Mouse (Mus musculus): ENCODE measurements around the gene Arf6.
"Not testable (repeated sequence)": the region's sequence is repeated elsewhere in the genome, so short reads cannot be mapped to it uniquely, and the experiment has no call there.

The Arf6 gene

GRCm38 (mm10) chr12:69371854-69372671 is at the start of gene Arf6, which contains the start of gene Gm9887:
TSS of gene Arf6 (plus strand) at chr12:69372150.
TSS of gene Gm9887 (minus strand) at chr12:69372458.
- DNase-seq (ENCODE audit: low spot score): peak; percentile 96

GRCm38 (mm10) chr12:69331187-69331586 is 40.8 kb upstream of the Arf6 start:
- DNase-seq (ENCODE audit: low spot score): no peak

GRCm38 (mm10) chr12:69332147-69332546 is 39.8 kb upstream of the Arf6 start:
- DNase-seq (ENCODE audit: low spot score): no peak

DNA sequence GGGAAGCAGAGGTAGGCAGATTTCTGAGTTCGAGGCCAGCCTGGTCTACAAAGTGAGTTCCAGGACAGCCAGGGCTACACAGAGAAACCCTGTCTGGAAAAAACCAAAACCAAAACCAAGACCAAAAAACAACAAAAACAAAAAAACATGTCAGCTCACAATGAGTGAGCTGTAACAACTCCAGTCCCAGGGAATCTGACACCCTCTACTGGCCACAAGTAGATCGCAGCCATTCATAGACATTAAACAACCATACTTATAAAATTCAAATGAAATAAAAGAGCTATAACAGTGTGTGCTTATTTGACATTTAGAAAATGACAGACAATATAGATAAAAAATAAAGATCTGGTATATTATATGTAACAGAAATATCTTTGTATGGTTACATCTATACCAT is 38.4 kb upstream of the Arf6 start:
- peak; percentile 44 for DNase-seq (ENCODE audit: low spot score)

DNA sequence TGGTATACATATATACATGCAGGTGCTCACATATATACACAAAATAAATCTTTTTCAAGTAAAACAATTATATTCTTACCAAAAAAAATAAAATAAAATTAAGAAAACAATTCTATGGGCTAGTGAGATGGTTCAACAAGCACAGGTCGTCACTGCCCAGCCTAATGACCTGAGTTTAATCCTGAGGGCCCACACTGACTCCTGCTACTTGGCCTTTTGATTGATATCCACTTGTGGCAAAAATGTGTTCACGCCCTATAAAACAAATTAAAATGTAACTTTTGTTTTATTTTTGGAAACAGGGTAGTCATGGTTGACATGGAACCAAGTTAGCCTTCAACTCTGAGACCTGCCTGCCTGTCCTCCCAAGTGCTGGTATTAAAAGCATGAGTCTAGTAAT is 22.0 kb upstream of the Arf6 start:
- no peak for DNase-seq (ENCODE audit: low spot score)

GRCm38 (mm10) chr12:69351685-69352084 is 20.3 kb upstream of the Arf6 start:
- no peak for DNase-seq (ENCODE audit: low spot score)

GRCm38 (mm10) chr12:69356546-69357299 is 15.2 kb upstream of the Arf6 start, which contains the start of gene Nemf:
TSS of gene Nemf (minus strand) at chr12:69357165.
- peak; percentile 89 for DNase-seq (ENCODE audit: low spot score)

DNA sequence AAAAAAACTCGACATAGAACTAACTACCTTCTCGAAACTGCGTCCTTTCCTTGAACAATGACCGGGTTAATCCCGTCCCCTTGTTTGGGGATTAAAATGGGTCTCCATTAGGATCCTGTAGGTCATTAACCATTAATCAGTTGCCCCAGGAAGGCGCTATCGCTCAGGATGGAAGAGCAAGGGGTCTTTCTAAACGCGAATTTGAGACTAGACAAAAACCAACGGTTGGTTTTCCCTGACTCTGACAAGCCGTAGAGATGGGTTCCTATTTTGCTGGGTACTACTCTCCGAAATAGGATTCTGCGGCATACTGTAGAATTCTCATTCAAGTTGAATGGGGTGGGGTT is 14.7 kb upstream of the Arf6 start:
- DNase-seq (ENCODE audit: low spot score): no peak

DNA sequence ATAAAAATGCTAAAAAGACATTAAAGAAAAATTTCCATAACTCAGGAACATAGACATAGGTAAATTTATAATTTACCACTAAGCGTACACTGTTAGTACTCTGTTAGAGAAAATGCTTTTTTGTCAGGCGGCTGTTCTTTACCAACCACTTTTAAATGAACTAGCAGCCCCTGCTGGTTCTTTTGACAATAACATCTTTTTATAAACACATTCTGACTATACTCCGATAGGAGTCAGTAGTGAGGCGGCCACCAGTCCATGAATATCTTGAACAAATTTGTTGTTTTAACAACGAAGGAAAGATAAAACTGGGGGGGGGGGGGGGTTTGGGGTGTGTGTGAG is 11.3 kb upstream of the Arf6 start:
- peak; percentile 79 for DNase-seq (ENCODE audit: low spot score)

DNA sequence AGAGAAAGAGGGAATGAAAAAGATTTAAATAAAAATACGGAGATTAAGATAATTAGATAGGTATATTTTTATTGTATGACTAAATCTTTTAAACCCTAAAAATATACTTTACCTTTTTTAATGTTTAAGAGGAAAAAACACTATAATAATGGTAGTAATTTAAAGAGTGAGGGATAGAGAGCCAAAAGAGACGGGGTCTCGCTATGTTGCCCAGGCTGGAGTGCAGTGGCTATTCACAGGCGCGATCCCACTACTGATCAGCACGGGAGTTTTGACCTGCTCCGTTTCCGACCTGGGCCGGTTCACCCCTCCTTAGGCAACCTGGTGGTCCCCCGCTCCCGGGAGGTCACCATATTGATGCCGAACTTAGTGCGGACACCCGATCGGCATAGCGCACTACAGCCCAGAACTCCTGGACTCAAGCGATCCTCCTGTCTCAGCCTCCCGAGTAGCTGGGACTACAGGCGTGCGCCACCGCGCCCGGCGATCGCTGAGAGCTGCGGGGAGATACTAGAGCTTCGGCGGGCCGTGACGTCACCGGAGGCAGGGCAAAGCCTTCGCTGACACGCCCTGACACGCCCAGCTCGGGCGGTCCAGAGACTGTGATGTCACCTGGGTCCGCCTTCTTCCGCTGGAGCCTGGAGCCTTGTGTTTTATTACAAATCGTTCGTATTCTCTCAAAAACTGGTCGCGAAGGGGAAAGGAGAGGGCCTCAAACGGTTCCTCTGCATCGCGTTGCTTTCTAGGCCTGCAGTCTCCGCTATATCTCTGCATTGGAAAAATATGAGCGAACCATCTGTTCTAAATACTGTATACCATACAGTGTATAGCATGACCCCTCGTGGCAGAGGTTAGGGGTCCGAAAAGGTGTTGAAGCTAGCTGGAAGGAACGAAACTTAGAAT is 10.7 kb upstream of the Arf6 start:
- peak; percentile 98 for DNase-seq (ENCODE audit: low spot score)

- no peak for DNase-seq (ENCODE audit: low spot score)
Observed at GRCm38 (mm10) chr12:69361919-69362318, 10.0 kb upstream of the Arf6 start.

DNA sequence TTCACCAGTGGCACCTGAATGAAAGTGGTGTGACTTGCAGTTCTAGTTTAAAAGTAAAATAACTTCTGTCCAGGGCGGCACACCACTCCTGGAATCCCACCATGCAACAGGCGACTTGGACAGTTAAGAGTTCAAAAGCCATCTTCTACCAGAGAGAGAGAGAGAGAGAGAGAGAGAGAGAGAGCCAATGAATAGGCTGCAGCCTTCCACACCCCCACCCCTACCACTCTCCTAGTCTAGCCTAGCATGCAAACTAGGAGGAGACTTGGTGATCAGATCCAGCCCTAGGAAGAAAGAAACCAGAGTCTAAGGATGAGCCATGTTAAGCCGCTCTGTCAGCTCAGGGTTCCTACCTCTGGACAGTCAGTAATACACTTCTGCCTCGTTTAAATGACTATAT is 9.6 kb upstream of the Arf6 start:
- DNase-seq (ENCODE audit: low spot score): peak; percentile 53

GRCm38 (mm10) chr12:69363110-69363509 is 8.8 kb upstream of the Arf6 start:
- DNase-seq (ENCODE audit: low spot score): not testable (repeated sequence)

DNA sequence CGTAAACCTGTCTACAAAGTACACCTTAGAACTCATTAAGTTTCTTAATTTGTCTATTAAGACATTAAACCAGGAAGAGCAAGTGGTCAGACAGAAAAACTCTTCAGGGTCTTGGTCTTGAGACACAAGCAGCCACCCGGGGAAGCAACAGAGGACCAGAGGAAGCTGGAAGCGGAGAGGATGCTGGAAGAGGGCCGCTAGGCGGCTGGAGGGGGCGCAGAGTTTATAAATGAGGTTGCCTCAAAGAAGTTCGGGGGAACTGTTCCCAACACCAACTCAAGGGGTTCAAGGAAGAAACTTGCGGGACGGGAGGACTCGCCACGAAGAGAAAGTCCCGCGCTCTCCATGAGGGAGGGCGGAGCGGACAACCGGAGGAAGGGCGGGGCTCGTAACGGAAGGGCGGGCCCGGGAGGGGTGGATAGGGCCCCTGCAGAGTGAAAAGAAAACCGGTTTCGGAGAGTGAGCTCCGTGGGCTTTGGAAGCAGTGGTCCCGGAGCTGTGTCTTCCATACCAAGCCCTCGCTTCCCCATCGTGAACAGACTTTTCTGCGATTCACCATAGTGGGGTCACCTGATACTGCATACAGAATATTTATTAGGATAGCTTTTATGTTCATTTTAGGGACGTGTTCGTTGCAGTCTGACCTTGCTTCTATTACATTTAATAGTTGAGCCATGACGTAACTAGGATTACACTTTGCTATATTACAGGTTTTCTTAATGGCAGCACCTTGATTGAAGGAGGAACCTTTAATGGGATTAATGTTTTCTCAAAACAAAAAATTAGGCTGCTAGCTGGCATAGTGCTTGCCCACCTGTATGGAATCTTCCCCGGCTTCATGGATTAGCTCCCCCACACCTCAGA is 7.8 kb upstream of the Arf6 start:
- peak; percentile 85 for DNase-seq (ENCODE audit: low spot score)

GRCm38 (mm10) chr12:69365757-69366156 is 6.2 kb upstream of the Arf6 start:
- DNase-seq (ENCODE audit: low spot score): no peak

DNA sequence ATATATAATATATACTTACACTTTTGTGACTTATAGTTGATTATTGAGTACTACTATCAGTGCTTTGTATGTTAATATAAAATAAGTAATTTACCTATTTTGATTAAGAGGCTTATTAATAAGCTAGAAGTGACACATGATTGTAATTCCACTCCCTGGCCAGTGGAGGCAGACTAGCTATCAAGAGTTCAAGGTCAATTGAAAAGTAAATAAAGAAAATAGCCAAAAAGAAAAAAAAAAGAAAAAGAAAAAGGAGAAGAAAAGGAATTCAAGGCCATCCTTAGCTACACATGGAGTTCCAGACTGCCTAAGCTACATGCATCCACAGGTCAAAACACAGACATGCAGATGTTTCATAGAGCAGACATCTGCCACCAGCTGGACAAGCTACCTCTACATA is 5.5 kb upstream of the Arf6 start:
- no peak for DNase-seq (ENCODE audit: low spot score)

- DNase-seq (ENCODE audit: low spot score): no peak
Observed at GRCm38 (mm10) chr12:69367557-69367956, 4.4 kb upstream of the Arf6 start.

DNA sequence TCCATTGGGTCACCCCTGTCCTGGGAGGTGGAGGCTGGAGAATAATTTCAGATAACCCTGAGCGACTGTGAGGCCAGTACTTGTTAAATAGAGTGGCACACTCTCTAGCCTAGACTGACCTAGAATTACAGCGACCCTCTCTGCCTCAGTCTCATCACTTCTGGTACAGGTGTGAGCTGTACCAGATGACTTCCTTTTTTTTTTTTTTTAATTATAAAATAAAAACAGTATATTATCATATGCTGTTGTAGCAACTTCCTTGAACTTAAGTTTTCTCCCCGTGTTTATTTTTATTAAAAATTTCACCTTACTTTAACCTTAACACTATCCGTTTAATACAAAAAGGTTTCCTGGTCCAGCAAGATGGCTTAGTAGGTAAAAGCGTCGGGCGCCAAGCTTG is 1.0 kb upstream of the Arf6 start:
- no peak for DNase-seq (ENCODE audit: low spot score)

DNA sequence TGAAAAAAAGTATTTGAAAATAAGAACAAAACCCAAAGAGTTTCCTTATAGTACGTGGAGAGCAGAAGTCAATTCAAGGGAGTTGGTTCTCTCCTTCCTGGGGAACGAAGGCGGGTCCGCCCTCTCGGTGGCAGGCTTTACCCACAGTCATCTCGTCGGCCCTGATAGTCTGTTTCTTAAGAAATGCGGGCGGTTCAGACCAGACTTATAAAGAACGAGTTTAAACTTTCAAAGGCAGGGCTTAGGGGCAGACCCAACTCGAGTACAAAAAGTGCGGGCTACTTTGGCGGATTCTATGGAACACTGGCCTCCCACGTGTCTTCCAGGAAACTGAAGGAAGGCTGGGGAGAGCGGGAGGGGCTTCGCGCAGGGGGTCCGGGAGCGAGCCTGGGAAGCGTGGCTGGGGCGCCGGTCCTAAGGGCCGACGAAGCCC is 513 bp upstream of the Arf6 start:
- DNase-seq (ENCODE audit: low spot score): peak; percentile 81

- no peak for DNase-seq (ENCODE audit: low spot score)
Observed at GRCm38 (mm10) chr12:69372731-69373331, 881 bp downstream of the Arf6 start.

Measured in c-Kit-positive CD71-positive TER-119-positive erythroid progenitor cells, embryonic 14.5 days (primary cell).